Mouse (Mus musculus) stomach, postnatal 0 days (tissue): Measurements from ENCODE around the gene Rsph14. TPM values are rescaled to one million over a fixed set of nuclear protein-coding genes. Genes with fewer than 3 reads are reported as not detected.

Source experiments
- ATAC-seq: fragments of 200-750 bp; cut with Nextera tagmentation; 2 replicates; pipeline ENCODE4 v1.8.0; 2017; ENCODE audit not compliant: low FRiP score, low TSS enrichment
- DNase-seq: peaks from one replicate; pipeline ENCODE4 v3.0.0-alpha.2; 2016; ENCODE audit warnings: low spot score
- H3K27ac ChIP-seq: fragments of 300-500 bp; sonication (generic); replicated peaks from 2 replicates; pipeline ENCODE4 v1.5.1; 2014; ENCODE audit warnings: mild to moderate bottlenecking, control low read depth
- H3K27me3 ChIP-seq: fragments of 300-500 bp; sonication (generic); 2 replicates; pipeline ENCODE4 v1.6.1; 2014; ENCODE audit warnings: low read length; ENCODE audit not compliant: control insufficient read depth, insufficient read depth
- H3K36me3 ChIP-seq: fragments of 300-500 bp; sonication (generic); 2 replicates; pipeline ENCODE4 v1.6.1; 2014; ENCODE audit warnings: low read length, mixed read lengths; ENCODE audit not compliant: control insufficient read depth, insufficient read depth
- H3K4me1 ChIP-seq: fragments of 300-500 bp; sonication (generic); replicated peaks from 2 replicates; pipeline ENCODE4 v1.6.1; 2014; ENCODE audit warnings: antibody characterized with exemption; ENCODE audit not compliant: control insufficient read depth, insufficient read depth
- H3K4me2 ChIP-seq: fragments of 300-500 bp; sonication (generic); replicated peaks from 2 replicates; pipeline ENCODE4 v1.6.1; 2014; ENCODE audit warnings: low read depth, mild to moderate bottlenecking, control low read depth, moderate library complexity
- H3K4me3 ChIP-seq: fragments of 300-500 bp; sonication (generic); 2 replicates; pipeline ENCODE4 v1.5.1; 2014; ENCODE audit warnings: low read depth, low read length, control low read depth
- H3K9ac ChIP-seq: fragments of 300-500 bp; sonication (generic); 2 replicates; pipeline ENCODE4 v1.6.1; 2014; ENCODE audit warnings: mild to moderate bottlenecking, low read length, control low read depth, mixed read lengths
- H3K9me3 ChIP-seq: fragments of 300-500 bp; sonication (generic); 2 replicates; pipeline ENCODE4 v1.6.1; 2016; ENCODE audit warnings: low read length; ENCODE audit not compliant: control insufficient read depth
- CTCF ChIP-seq: IDR thresholded peaks from 2 replicates; pipeline ENCODE4 v1.5.1; 2016; ENCODE audit warnings: antibody characterized with exemption, low read depth, mild to moderate bottlenecking, moderate library complexity
- EP300 ChIP-seq: optimal IDR thresholded peaks from 2 replicates; pipeline ENCODE3; 2016; ENCODE audit warnings: antibody characterized with exemption
- WGBS: fragments of 180-500 bp; shearing (Covaris S2); extraction: QIAGEN DNeasy Blood & Tissue Kit; methylation state at CpG from one replicate; pipeline ENCODE4 v1.1.7; 2014; 5-methylcytosine and 5-hydroxymethylcytosine counted together
- polyA plus RNA-seq: library from polyadenylated mRNA; unstranded; fragments of >200 nt; fragmentation: Nextera tagmentation; extraction: Ambion mirVana; gene quantifications from 2 replicates; pipeline ENCODE4 v1.2.1, GENCODE M21; 2015

Rsph14 gene
- polyA plus RNA-seq, 1 experiment from 2014 or later: not detected

- no peak overlapping the region for H3K4me3 ChIP-seq
- no peak for ATAC-seq
- H3K4me1 ChIP-seq: peaks cover 4% of the 10 kb centered on the region; the same call in 1 of the 2 replicates
- no peak for DNase-seq
- no peaks in the 10 kb centered on the region for H3K27me3 ChIP-seq
- H3K36me3 ChIP-seq: no peaks in the 10 kb centered on the region
- 24% methylated on average over 2 of the region's 2 CpGs for WGBS
- H3K9ac ChIP-seq: no peak overlapping the region
- no peak overlapping the region for H3K4me2 ChIP-seq
- TF ChIP-seq CTCF (no peak), EP300 (no peak)
- H3K9me3 ChIP-seq: no peaks in the 10 kb centered on the region
- no peak overlapping the region for H3K27ac ChIP-seq
Measured at GRCm38 (mm10) chr10:75068086-75068485, 35.7 kb upstream of the Rsph14 start.

DNA sequence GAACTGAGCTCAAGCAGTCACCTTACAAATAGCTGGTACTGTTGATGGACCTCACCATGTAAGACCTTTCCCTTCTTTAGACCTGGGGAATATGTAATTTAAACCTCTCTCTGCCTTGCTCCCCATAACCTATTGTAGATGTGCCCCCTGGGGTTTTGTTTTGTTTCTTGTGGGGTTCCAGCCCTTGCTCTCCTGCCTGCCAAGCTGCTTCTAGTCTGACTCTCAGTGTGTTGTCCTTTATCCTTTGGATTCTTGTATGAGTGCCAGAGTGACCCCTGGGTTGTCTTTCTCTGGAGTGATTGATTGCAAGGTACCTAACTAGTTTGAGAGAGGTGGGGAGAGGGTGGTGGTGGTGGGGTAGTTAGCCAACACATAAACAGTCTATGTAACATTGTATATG is 35.1 kb upstream of the Rsph14 start:
- H3K27ac ChIP-seq: no peak overlapping the region
- H3K36me3 ChIP-seq: no peaks in the 10 kb centered on the region
- no peak overlapping the region for H3K9ac ChIP-seq
- ATAC-seq (no peak), DNase-seq (no peak)
- no peaks in the 10 kb centered on the region for H3K27me3 ChIP-seq
- no peak overlapping the region for H3K4me2 ChIP-seq
- H3K4me3 ChIP-seq: no peak overlapping the region
- TF ChIP-seq EP300 (no peak), CTCF (no peak)
- H3K4me1 ChIP-seq: peaks cover 5% of the 10 kb centered on the region; the same call in 1 of the 2 replicates
- no peaks in the 10 kb centered on the region for H3K9me3 ChIP-seq

GRCm38 (mm10) chr10:75065691-75066090 is 33.3 kb upstream of the Rsph14 start:
- ATAC-seq: no peak
- no peaks in the 10 kb centered on the region for H3K9me3 ChIP-seq
- H3K27ac ChIP-seq: no peak overlapping the region
- H3K36me3 ChIP-seq: no peaks in the 10 kb centered on the region
- TF ChIP-seq CTCF (no peak), EP300 (no peak)
- no peak overlapping the region for H3K4me3 ChIP-seq
- H3K4me2 ChIP-seq: no peak overlapping the region
- no peak overlapping the region for H3K9ac ChIP-seq
- DNase-seq: no peak
- 84% methylated on average over 6 of the region's 6 CpGs for WGBS
- H3K4me1 ChIP-seq: peaks cover 12% of the 10 kb centered on the region; the same call in 1 of the 2 replicates
- no peaks in the 10 kb centered on the region for H3K27me3 ChIP-seq

DNA sequence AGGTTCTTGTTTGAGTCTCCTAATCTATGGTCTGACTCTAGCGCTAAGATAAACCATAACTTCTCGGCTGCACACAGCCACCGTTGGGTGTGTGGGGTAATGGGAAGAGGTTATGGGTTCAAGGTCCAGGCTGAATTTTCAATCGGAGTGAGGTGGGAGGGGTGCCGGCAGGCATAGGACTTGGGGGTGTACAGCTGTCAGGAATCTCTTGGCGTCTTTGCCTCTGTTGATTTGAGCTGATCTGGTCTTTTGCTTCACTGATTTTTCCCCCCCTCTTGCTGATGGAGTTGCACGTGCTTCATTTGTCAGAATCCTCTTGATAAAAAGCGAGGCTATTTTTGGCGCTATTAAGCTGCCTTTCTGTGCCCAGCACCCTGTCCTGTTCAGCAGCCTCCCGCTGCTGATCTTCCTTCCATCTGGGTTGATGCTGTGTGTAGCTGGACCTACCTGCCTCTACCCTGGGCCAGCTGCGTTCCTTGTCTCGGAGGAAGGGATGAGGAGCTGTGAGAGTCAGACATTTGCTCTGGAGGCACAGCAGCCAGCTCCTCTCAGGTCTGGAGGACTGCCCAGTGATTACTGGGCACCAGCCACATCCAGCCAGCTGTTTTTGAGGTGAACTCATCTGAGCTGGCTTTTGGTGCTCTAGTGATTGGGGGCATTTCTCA is 31.0 kb upstream of the Rsph14 start:
- H3K9ac ChIP-seq: peak overlapping the region; percentile 31; the same call in 1 of the 2 replicates
- peaks cover 12% of the 10 kb centered on the region; the same call in 1 of the 2 replicates for H3K4me1 ChIP-seq
- no peaks in the 10 kb centered on the region for H3K36me3 ChIP-seq
- no peaks in the 10 kb centered on the region for H3K27me3 ChIP-seq
- H3K9me3 ChIP-seq: no peaks in the 10 kb centered on the region
- H3K4me3 ChIP-seq: 0 out of 2 replicates have a peak overlapping the region, but pooled peaks have one; percentile 13
- no peak overlapping the region for H3K27ac ChIP-seq
- no peak for TF ChIP-seq CTCF
- TF ChIP-seq EP300: no peak
- no peak for ATAC-seq
- peak; percentile 29 for DNase-seq
- WGBS: 38% methylated on average over 12 of the region's 12 CpGs
- peak overlapping the region; percentile 86 for H3K4me2 ChIP-seq

- Histone ChIP-seq H3K9me3 (no peaks in the 10 kb centered on the region), H3K4me1 (peaks cover 12% of the 10 kb centered on the region; the same call in 1 of the 2 replicates), H3K27me3 (no peaks in the 10 kb centered on the region), H3K4me2 (peak overlapping the region; percentile 86), H3K36me3 (no peaks in the 10 kb centered on the region), H3K27ac (no peak overlapping the region), H3K4me3 (peak overlapping the region; percentile 82), H3K9ac (no peak overlapping the region)
- ATAC-seq: no peak
- no peak for DNase-seq
- no peak for TF ChIP-seq EP300
- no peak for TF ChIP-seq CTCF
- WGBS: 33% methylated on average over 6 of the region's 6 CpGs
Measured at GRCm38 (mm10) chr10:75062621-75063020, 30.2 kb upstream of the Rsph14 start.

GRCm38 (mm10) chr10:75062189-75062561 is 29.8 kb upstream of the Rsph14 start:
- Histone ChIP-seq H3K36me3 (no peaks in the 10 kb centered on the region), H3K9ac (peak overlapping the region; percentile 82), H3K4me3 (peak overlapping the region; percentile 82), H3K27me3 (no peaks in the 10 kb centered on the region), H3K27ac (no peak overlapping the region), H3K4me1 (peaks cover 12% of the 10 kb centered on the region; the same call in 1 of the 2 replicates), H3K4me2 (peak overlapping the region; percentile 86), H3K9me3 (no peaks in the 10 kb centered on the region)
- no peak for TF ChIP-seq CTCF
- peak; percentile 31 for DNase-seq
- ATAC-seq: no peak
- 26% methylated on average over 6 of the region's 6 CpGs for WGBS
